Mouse (Mus musculus) hindbrain, embryonic 11.5 days (tissue): ENCODE data around the gene Rfx8. TPM values are rescaled to one million over a fixed set of nuclear protein-coding genes. Genes with fewer than 3 reads are reported as not detected.

Experiments
- ATAC-seq: fragments of 200-750 bp; cut with Nextera tagmentation; 2 replicates; pipeline ENCODE4 v1.8.0; 2017; ENCODE audit warnings: mild to moderate bottlenecking, moderate TSS enrichment, moderate library complexity; ENCODE audit not compliant: low FRiP score
- DNase-seq: peaks from one replicate; pipeline ENCODE4 v3.0.0-alpha.2; 2015; ENCODE audit warnings: low spot score
- H3K27ac ChIP-seq: fragments of 300-500 bp; sonication (generic); 2 replicates; pipeline ENCODE4 v1.5.1; 2014; ENCODE audit warnings: mild to moderate bottlenecking, low read depth, low read length
- H3K27me3 ChIP-seq: fragments of 300-500 bp; sonication (generic); 2 replicates; pipeline ENCODE4 v1.6.1; 2014; ENCODE audit warnings: mild to moderate bottlenecking, low read length, moderate library complexity, mixed read lengths; ENCODE audit not compliant: control insufficient read depth, insufficient read depth
- H3K36me3 ChIP-seq: fragments of 300-500 bp; sonication (generic); 2 replicates; pipeline ENCODE4 v1.6.1; 2014; ENCODE audit warnings: mild to moderate bottlenecking, low read length, moderate library complexity, mixed read lengths; ENCODE audit not compliant: control insufficient read depth, insufficient read depth
- H3K4me1 ChIP-seq: fragments of 300-500 bp; sonication (generic); replicated peaks from 2 replicates; pipeline ENCODE4 v1.6.1; 2014; ENCODE audit warnings: low read length, mixed read lengths; ENCODE audit not compliant: control insufficient read depth, insufficient read depth
- H3K4me2 ChIP-seq: fragments of 300-500 bp; sonication (generic); replicated peaks from 2 replicates; pipeline ENCODE4 v1.6.1; 2014; ENCODE audit warnings: mild to moderate bottlenecking, low read depth, low read length
- H3K4me3 ChIP-seq: fragments of 300-500 bp; sonication (generic); 2 replicates; pipeline ENCODE4 v1.5.1; 2014; ENCODE audit warnings: low read depth, low read length
- H3K9ac ChIP-seq: fragments of 300-500 bp; sonication (generic); 2 replicates; pipeline ENCODE4 v1.6.1; 2014; ENCODE audit warnings: low read depth, low read length
- H3K9me3 ChIP-seq: fragments of 300-500 bp; sonication (generic); 2 replicates; pipeline ENCODE4 v1.6.1; 2016; ENCODE audit warnings: low read length; ENCODE audit not compliant: control insufficient read depth
- WGBS: fragments of 180-500 bp; shearing (Covaris S2); extraction: QIAGEN DNeasy Blood & Tissue Kit; methylation state at CpG from one replicate; pipeline ENCODE4 v1.1.7; 2014; 5-methylcytosine and 5-hydroxymethylcytosine counted together
- polyA plus RNA-seq: library from polyadenylated mRNA; unstranded; fragments of >200 nt; fragmentation: Nextera tagmentation; extraction: Ambion mirVana; gene quantifications from 2 replicates; pipeline ENCODE4 v1.2.1, GENCODE M21; 2014

Rfx8 gene
- polyA plus RNA-seq: 0.31 and 0.42 TPM in 2 replicates

DNA sequence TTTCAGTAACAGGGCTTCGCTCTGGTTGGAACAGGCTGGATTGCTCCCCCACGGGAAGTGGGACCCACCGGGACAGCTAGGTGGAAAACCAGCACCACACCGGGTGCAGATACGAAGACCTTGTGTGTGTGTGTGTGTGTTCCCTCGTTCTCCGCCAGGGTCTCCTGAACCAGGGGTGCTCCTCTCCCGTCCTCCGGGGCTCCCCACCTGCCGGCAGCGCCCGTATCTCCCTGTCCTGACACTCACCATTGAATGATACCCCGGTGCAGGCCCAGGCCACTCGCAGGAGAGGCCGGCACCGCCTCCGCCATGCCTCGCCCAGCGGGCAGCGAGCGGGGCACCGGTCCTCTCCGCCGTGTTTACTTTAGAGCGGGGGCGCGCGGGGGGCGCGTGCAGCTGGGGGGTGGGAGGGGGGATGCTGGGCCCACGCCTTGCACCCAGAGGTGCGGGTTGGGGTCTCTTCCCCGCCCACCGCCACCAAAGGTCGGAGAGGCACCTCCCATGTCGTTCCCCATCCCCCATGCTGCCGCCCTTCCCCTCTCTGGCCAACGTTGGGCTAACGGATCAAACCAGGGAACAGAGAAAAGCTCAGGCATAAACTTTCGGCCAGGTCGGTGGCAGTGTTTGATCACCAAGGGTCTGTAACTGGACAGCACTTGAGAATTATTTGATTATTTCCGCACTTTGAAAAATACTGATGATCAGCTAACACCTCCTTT, at the start of gene Rfx8:
Gene Rfx8 (minus strand): TSS at position 366 of the 719 bp plus-strand sequence.
- peak within 1 kb of the TSS; percentile 81 for H3K9ac ChIP-seq
- no peak within 1 kb of the TSS for H3K27ac ChIP-seq
- H3K4me1 ChIP-seq: peaks cover 2% of the 10 kb centered on the region; the same call in 1 of the 2 replicates
- H3K27me3 ChIP-seq: no peaks in the 10 kb centered on the region
- DNase-seq (peak; percentile 64), ATAC-seq (peak; percentile 78)
- H3K4me3 ChIP-seq: peak within 1 kb of the TSS; percentile 56
- WGBS: 2% methylated on average over 42 of the region's 42 CpGs
- no peaks in the 10 kb centered on the region for H3K9me3 ChIP-seq
- H3K4me2 ChIP-seq: peak within 1 kb of the TSS; percentile 94
- H3K36me3 ChIP-seq: no peaks in the 10 kb centered on the region

DNA sequence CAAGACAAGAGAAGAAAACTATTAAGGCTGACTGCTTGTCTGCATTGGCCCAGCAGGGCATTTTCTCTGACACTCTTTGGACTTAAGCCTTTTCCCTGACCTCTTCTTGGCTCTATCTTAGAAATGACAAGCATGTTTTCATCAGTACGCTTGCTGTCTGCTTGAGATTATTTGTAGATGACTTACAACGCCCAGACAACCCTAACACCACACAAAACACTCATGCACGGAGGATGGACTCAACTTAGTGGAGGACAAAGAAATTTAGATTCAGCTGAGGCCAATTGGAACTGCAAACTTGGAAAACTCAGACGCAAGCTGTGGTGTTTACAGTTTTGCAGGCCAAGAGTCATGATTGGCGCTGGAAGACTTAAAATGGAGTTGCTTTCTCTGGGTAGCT, 49.6 kb upstream of the Rfx8 start:
- DNase-seq (no peak), ATAC-seq (no peak)
- no peak overlapping the region for H3K4me3 ChIP-seq
- no peak overlapping the region for H3K9ac ChIP-seq
- WGBS: 80% methylated on average over 5 of the region's 5 CpGs
- H3K36me3 ChIP-seq: no peaks in the 10 kb centered on the region
- no peak overlapping the region for H3K27ac ChIP-seq
- no peaks in the 10 kb centered on the region for H3K9me3 ChIP-seq
- no peaks in the 10 kb centered on the region; the same call in 1 of the 2 replicates for H3K27me3 ChIP-seq
- no peak overlapping the region for H3K4me2 ChIP-seq
- H3K4me1 ChIP-seq: no peaks in the 10 kb centered on the region

DNA sequence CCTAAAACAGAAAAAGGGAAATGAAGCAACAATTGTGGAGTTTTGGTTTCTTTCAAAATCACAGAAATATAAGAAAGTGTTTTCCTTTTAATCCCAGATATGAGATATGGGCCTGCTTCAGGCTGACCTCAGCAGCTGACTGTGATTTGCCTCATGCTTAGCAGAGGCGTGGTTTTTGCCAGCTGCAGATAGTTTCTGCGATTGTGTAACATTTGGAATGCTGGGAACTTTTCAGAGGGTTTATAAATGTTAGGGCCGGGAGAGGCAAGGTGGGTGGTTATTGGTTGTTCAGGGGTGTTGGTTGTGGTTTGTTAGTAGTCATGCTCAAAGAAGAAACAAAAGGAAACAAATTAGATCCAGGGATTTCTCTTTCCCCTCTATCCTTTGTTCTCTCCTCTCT, 47.2 kb upstream of the Rfx8 start:
- H3K36me3 ChIP-seq: no peaks in the 10 kb centered on the region
- ATAC-seq (no peak), DNase-seq (no peak)
- H3K4me1 ChIP-seq: no peaks in the 10 kb centered on the region
- no peaks in the 10 kb centered on the region; the same call in 1 of the 2 replicates for H3K27me3 ChIP-seq
- no peaks in the 10 kb centered on the region for H3K9me3 ChIP-seq
- 84% methylated on average over 3 of the region's 3 CpGs for WGBS
- no peak overlapping the region for H3K9ac ChIP-seq
- H3K4me3 ChIP-seq: no peak overlapping the region
- H3K4me2 ChIP-seq: no peak overlapping the region
- no peak overlapping the region for H3K27ac ChIP-seq

DNA sequence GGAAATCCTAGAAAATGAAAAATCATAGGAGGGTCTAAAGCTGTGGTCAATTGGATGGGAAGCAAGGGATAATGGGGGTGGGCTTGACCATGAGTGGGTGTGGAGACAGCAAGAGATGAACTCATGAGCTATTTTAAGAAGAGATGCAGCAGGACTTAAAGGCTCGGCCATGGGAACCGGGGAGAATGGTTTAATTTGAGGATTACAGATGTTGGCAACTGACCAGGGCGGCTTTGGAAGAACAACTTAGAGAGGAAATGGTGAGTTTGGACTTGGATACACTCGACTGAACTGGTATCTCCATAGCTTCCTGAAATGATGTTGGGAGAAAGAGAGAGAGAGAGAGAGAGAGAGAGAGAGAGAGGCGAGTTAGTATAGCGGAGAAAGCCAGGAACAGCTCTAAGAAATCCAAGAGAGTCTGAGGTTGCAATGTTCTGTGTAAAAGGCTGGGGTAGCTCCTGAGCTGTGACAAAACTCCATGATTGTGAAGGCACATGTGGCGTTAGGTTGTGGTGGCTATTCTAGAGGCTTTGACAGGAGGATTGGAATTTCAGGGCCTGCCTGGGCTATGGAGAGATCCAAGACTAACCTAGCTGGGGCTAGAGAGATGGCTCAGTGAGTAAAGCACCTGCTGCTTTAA, 45.2 kb upstream of the Rfx8 start:
- Histone ChIP-seq H3K9me3 (no peaks in the 10 kb centered on the region), H3K4me3 (no peak overlapping the region), H3K27me3 (no peaks in the 10 kb centered on the region), H3K27ac (no peak overlapping the region), H3K36me3 (no peaks in the 10 kb centered on the region), H3K9ac (no peak overlapping the region), H3K4me2 (no peak overlapping the region), H3K4me1 (peaks cover 4% of the 10 kb centered on the region; the same call in 1 of the 2 replicates)
- WGBS: 87% methylated on average over 7 of the region's 7 CpGs
- ATAC-seq: no peak
- DNase-seq: no peak

DNA sequence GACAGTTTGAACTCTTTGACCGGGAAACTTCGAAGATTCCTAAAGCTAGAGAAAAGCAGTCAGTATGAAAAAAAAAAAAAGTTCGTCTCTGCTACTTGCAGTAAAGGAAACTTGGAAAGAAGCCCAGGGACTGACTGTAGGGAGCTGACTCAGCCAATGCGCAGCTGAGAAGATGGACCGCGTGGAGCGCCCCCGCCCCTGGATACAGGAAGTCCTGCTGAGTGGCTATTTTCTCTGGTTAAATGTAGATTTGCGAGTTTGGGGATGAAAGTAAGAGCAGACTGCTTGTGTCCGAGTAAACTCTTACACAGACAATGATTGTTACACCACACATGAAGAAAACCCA, 41.2 kb upstream of the Rfx8 start:
- H3K4me2 ChIP-seq: peak overlapping the region; percentile 27; the same call in 1 of the 2 replicates
- DNase-seq (peak; percentile 41), ATAC-seq (no peak)
- 7% methylated on average over 10 of the region's 10 CpGs for WGBS
- H3K4me3 ChIP-seq: no peak overlapping the region
- no peaks in the 10 kb centered on the region for H3K36me3 ChIP-seq
- H3K4me1 ChIP-seq: peaks cover 5% of the 10 kb centered on the region; the same call in 1 of the 2 replicates
- no peak overlapping the region for H3K9ac ChIP-seq
- H3K27me3 ChIP-seq: no peaks in the 10 kb centered on the region
- H3K27ac ChIP-seq: no peak overlapping the region
- no peaks in the 10 kb centered on the region for H3K9me3 ChIP-seq

DNA sequence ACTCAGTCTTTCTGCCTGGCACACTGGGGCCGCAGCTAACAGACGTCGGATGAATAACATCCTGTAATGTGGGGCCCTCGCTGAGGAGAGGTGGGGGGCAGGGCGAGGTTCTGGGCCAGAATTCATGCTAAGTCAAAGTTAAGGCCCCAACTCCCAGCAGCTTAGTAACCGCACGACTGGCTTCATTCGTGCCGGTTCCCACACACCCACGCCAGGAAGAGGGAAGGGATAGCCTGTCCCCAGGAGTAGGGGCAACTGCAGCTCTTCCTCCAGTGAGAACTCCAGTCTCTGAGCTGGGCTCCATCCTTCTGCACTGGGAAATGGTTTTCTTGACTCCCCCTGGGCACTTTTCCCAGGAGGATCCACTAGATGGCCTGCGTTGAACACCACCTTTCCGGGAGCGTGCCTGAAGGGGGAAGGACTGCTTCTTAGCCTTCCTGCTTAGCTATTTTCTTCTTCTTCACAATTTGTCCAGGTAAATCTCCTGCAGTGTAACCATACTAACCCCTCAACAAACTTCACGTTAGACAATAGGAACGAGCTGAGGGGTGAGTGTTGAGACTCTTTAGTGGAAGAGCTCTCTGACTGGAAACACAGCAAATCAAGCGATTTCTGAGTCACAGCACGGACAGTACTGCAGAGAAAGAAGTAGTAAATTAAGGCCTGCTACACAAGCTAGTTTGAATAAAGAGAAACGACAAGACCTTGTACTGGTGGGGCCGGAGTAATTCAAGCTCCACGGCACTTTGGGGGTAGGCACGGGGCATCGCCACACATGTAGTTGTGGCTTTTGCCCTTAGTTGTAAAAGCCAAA, 40.6 kb upstream of the Rfx8 start:
- DNase-seq (peak; percentile 67), ATAC-seq (peak; percentile 25; the same call in 1 of the 2 replicates)
- H3K4me3 ChIP-seq: no peak overlapping the region
- no peak overlapping the region for H3K27ac ChIP-seq
- no peaks in the 10 kb centered on the region for H3K27me3 ChIP-seq
- peak overlapping the region; percentile 28; the same call in 1 of the 2 replicates for H3K9ac ChIP-seq
- H3K4me1 ChIP-seq: peaks cover 5% of the 10 kb centered on the region; the same call in 1 of the 2 replicates
- H3K36me3 ChIP-seq: no peaks in the 10 kb centered on the region
- H3K9me3 ChIP-seq: no peaks in the 10 kb centered on the region
- H3K4me2 ChIP-seq: peak overlapping the region; percentile 27; the same call in 1 of the 2 replicates
- WGBS: 4% methylated on average over 22 of the region's 22 CpGs

DNA sequence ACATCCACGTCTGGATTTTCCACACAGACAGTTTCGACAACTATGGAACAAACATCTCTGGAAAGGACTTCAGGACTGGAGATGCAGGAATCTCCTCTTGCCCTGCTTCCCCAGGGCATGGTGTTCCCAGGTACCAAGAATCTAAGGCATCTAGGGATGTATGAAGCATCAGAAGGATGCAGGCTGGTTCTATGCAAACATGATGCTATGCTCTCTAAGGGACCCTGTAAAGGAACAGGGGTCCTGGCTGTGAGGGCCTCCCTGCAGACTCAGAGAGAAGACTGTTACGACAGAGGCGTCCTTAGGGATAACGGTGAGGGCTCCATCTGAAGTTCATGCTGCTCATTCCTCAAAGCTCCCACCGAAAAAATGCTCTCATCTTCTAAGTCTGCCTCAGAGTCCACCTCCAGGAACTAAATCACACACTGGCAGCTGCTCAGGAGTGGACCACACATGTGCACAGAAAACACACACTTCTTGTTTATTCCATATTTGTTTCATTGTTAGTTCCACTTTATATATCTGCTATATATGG, 39.5 kb upstream of the Rfx8 start:
- no peak for ATAC-seq

More for the DNA sequence above, 39.5 kb upstream of the Rfx8 start:
- no peak overlapping the region for H3K4me3 ChIP-seq
- no peak overlapping the region for H3K27ac ChIP-seq
- no peaks in the 10 kb centered on the region for H3K27me3 ChIP-seq
- no peaks in the 10 kb centered on the region for H3K36me3 ChIP-seq
- 75% methylated on average over 6 of the region's 6 CpGs for WGBS
- H3K4me1 ChIP-seq: peaks cover 5% of the 10 kb centered on the region; the same call in 1 of the 2 replicates
- no peak for DNase-seq
- H3K9ac ChIP-seq: no peak overlapping the region
- H3K9me3 ChIP-seq: no peaks in the 10 kb centered on the region
- H3K4me2 ChIP-seq: no peak overlapping the region
